Mouse (Mus musculus): ENCODE results near the gene Dcn.

DNA sequence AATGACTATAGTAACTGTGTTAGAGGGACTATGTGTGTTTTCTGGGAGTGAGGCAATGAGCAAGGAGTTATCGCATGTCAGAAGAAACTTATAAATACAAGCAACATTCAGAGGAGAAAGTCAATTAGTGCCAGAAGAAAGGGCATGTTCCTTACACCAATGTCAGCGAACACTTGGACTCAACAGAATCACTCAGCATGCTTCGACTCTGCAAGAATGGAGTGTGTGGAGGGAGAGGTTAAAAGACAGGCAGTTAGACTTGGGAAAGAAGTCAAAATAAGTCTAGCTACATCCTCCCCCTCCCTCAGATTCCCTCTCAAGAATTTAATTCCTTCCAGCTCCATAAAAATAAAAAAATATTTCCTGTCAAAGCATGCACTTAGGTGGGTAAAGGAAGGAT lies 1.1 kb upstream of the Dcn start:
- TF ChIP-seq TAL1 (IDR thresholded peaks at IDR 0.05; ENCODE audit: low read length) (no peak), GATA1 (IDR thresholded peaks at IDR 0.05; ENCODE audit: low read length) (no peak)

All from erythroblast, embryonic 14.5 days (primary cell).